Mouse (Mus musculus) ES-E14 (cell line): ENCODE measurements at regions not wholly inside any gene's neighbourhood (a gene's known extent, or its start where the extent isn't known, plus 50 kb on each side); places are given as distances from the start of the nearest gene placed in this dataset.

Source experiments
- CHD2 ChIP-seq: IDR thresholded peaks from 2 replicates; pipeline ENCODE4 v1.6.1; 2014; ENCODE audit warnings: mild to moderate bottlenecking, low read depth, low read length, inconsistent platforms
- MAFK ChIP-seq: IDR thresholded peaks from 2 replicates; pipeline ENCODE4 v1.6.1; 2014; ENCODE audit warnings: mild to moderate bottlenecking, low read depth, low read length, inconsistent platforms; ENCODE audit not compliant: insufficient read depth
- ZC3H11A ChIP-seq: IDR thresholded peaks from 2 replicates; pipeline ENCODE4 v1.6.1; 2012; ENCODE audit warnings: low read depth, mild to moderate bottlenecking, inconsistent platforms, low read length, borderline replicate concordance

- TF ChIP-seq ZC3H11A (no peak), CHD2 (no peak), MAFK (no peak)
Measured at GRCm38 (mm10) chr16:75439296-75439695, 146.6 kb downstream of the Lipi start.
